In genomic region chr14:31384366-31385323, GRCm38 (mm10) we compare ENCODE assay signal across 9 mouse cellular contexts. TPM values are rescaled to one million over a fixed set of nuclear protein-coding genes. Genes with fewer than 3 reads are reported as not detected.
DNase-seq lines count a peak whose midpoint lies in the region; ATAC-seq and TF ChIP-seq lines count a peak whose summit lies in the region.
"Had no signal": no experiment of that assay in that cellular context is flagged by ENCODE, and none has a peak within 500 bp of the region (broad histone marks: within the 10 kb centered on the region; RNA-seq: fewer than 3 reads in every experiment).

No protein-coding gene starts in this region.

- TF ChIP-seq CTCF in hindbrain, postnatal 0 days (IDR thresholded peaks at IDR 0.05; ENCODE audit: low read depth), result peak; percentile 18; the same call in 1 of the 2 replicates

- peak; percentile 36; the same call in 1 of the 2 replicates for ATAC-seq in hindbrain, postnatal 0 days
- ATAC-seq in granulocyte monocyte progenitor cell, adult 5-6 weeks (replicated peaks; ENCODE audit: poor library complexity, severe bottlenecking), result no peak

- no peak overlapping the region for H3K4me3 ChIP-seq in hindbrain, postnatal 0 days (ENCODE audit: low read length)
- no peak overlapping the region for H3K4me3 ChIP-seq in hindbrain, embryonic 10.5 days
- H3K4me3 ChIP-seq: erythroblast, embryonic 14.5 days had no signal

- H3K9me3 ChIP-seq in hindbrain, postnatal 0 days (ENCODE audit: low read length), result no peaks in the 10 kb centered on the region
- H3K9me3 ChIP-seq in hindbrain, embryonic 10.5 days, result peaks cover 5% of the 10 kb centered on the region

- peak; percentile 13 for DNase-seq in hindbrain, postnatal 0 days (ENCODE audit: low spot score)
- no peak for DNase-seq in hindbrain, embryonic 10.5 days (ENCODE audit: low spot score)
- DNase-seq in adrenal gland, adult 8-10 months, result peak; percentile 82
- DNase-seq in heart, adult 9 months (ENCODE audit: low spot score in 2 of 2), result peak; percentile 75 to 76
- peak; percentile 70 to 81 for DNase-seq in kidney, postnatal 4 days
- DNase-seq in spleen, adult 12 weeks (ENCODE audit: low spot score), result no peak
- DNase-seq in urinary bladder, adult 2 months (ENCODE audit: low spot score), result no peak

- H3K4me2 ChIP-seq in hindbrain, postnatal 0 days (ENCODE audit: low read depth, low read length), result no peak overlapping the region

- no peak overlapping the region for H3K9ac ChIP-seq in hindbrain, postnatal 0 days (replicated peaks; ENCODE audit: low read length)

- peaks cover 16% of the 10 kb centered on the region; the same call in 1 of the 2 replicates for H3K4me1 ChIP-seq in hindbrain, postnatal 0 days (ENCODE audit: insufficient read depth, low read length)
- H3K4me1 ChIP-seq in hindbrain, embryonic 10.5 days (replicated peaks), result peaks cover 44% of the 10 kb centered on the region

- H3K27me3 ChIP-seq in hindbrain, postnatal 0 days (ENCODE audit: insufficient read depth, low read length), result no peaks in the 10 kb centered on the region
- no peaks in the 10 kb centered on the region for H3K27me3 ChIP-seq in hindbrain, embryonic 10.5 days (ENCODE audit: insufficient read depth, poor library complexity, severe bottlenecking)

- H3K36me3 ChIP-seq in hindbrain, postnatal 0 days (ENCODE audit: insufficient read depth, low read length), result no peaks in the 10 kb centered on the region
- peaks cover 6% of the 10 kb centered on the region; the same call in 1 of the 2 replicates for H3K36me3 ChIP-seq in hindbrain, embryonic 10.5 days

- no peak overlapping the region; the same call in 1 of the 2 replicates for H3K27ac ChIP-seq in hindbrain, postnatal 0 days
- no peak overlapping the region for H3K27ac ChIP-seq in hindbrain, embryonic 10.5 days

- WGBS in hindbrain, postnatal 0 days, result 50% methylated on average over 13 of the region's 13 CpGs
- WGBS in hindbrain, embryonic 10.5 days, result 78% methylated on average over 13 of the region's 13 CpGs

RNA-seq across cellular contexts. Expression of gene Capn7, which starts 48.2 kb away (rescaled TPM):
- total RNA-seq in hindbrain, postnatal 0 days (2014; rRNA removed), result 46.8 and 48.2 TPM in 2 replicates
- 50.4 and 50.5 TPM in 2 replicates for polyA plus RNA-seq in hindbrain, postnatal 0 days (2015; fragmentation: Nextera tagmentation; extraction: Ambion mirVana)
- polyA plus RNA-seq in hindbrain, embryonic 10.5 days (2016; fragmentation: Nextera tagmentation; extraction: Ambion mirVana), result 28.5 and 29.4 TPM in 2 replicates
- total RNA-seq in adrenal gland, adult 8-10 months (2022), result 10 to 100 TPM; 42.7 to 51.4 (median 48.7) TPM
- total RNA-seq in granulocyte monocyte progenitor cell, adult 5-6 weeks (2014; fragmentation: Nextera tagmentation), result 35.9 and 42.7 TPM in 2 replicates
- total RNA-seq in granulocyte monocyte progenitor cell, adult 5-6 weeks (2017), result 49.2 and 61.5 TPM in 2 replicates
- 29.0 and 34.9 TPM in 2 replicates for polyA plus RNA-seq in urinary bladder, adult 2 months (2012; rRNA removed)

RNA-seq across cellular contexts. Expression of gene Sh3bp5, which starts 51.2 kb away (rescaled TPM):
- total RNA-seq in hindbrain, postnatal 0 days (2014; rRNA removed), result 41.6 and 53.9 TPM in 2 replicates
- 127 and 149 TPM in 2 replicates for polyA plus RNA-seq in hindbrain, postnatal 0 days (2015; fragmentation: Nextera tagmentation; extraction: Ambion mirVana)
- 19.3 and 23.7 TPM in 2 replicates for polyA plus RNA-seq in hindbrain, embryonic 10.5 days (2016; fragmentation: Nextera tagmentation; extraction: Ambion mirVana)
- total RNA-seq in adrenal gland, adult 8-10 months (2022), result 100 to 1,000 TPM; 112 to 172 (median 115) TPM
- total RNA-seq in granulocyte monocyte progenitor cell, adult 5-6 weeks (2014; fragmentation: Nextera tagmentation), result 5.0 and 6.3 TPM in 2 replicates
- total RNA-seq in granulocyte monocyte progenitor cell, adult 5-6 weeks (2017), result 2.7 and 2.8 TPM in 2 replicates
- polyA plus RNA-seq in urinary bladder, adult 2 months (2012; rRNA removed), result 36.1 and 37.0 TPM in 2 replicates

Comparison
In these comparisons a context has a peak if more than half of its experiments do, and no peak if none do; other contexts are left out.
1. DNase-seq: peak in hindbrain, postnatal 0 days (single experiment), adrenal gland, adult 8-10 months (single experiment), heart, adult 9 months (2 of 2) and kidney, postnatal 4 days (2 of 2); none in hindbrain, embryonic 10.5 days (single experiment), spleen, adult 12 weeks (single experiment) and urinary bladder, adult 2 months (single experiment).